ENCODE assay signal across 7 mouse cellular contexts in the genomic region with DNA sequence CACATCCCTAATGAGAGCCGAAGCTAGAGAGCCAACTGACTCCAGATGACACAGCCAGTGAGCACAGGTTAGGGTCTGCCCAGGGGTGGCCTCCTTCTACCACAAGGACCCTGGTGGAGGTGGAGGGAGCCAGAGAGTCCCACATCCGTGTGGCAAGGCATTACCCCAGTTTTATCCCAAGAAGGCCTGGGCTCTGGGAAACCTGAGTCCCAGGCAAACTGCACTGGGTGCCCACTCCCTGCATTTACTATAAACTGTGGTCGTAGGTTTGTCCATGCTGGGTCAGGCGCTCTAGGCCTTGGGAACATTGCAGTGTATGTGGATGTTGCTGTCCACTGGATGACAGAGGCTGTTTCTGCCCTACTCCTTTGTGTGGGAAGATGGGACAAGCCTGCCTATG. TPM values are rescaled to one million over a fixed set of nuclear protein-coding genes. Genes with fewer than 3 reads are reported as not detected.
DNase-seq lines count a peak whose midpoint lies in the region; ATAC-seq and TF ChIP-seq lines count a peak whose summit lies in the region.

No protein-coding gene starts in this region.

- peaks cover 48% of the 10 kb centered on the region for H3K4me1 ChIP-seq in kidney, embryonic 15.5 days
- peaks cover 21% of the 10 kb centered on the region for H3K4me1 ChIP-seq in brown adipose tissue, adult 24 weeks (ENCODE audit: control insufficient read depth, insufficient read depth, insufficient read length, low read length)
- H3K4me1 ChIP-seq in embryonic fibroblast, embryonic 13.5 days (ENCODE audit: control insufficient read depth, insufficient read depth, low read length), result no peaks in the 10 kb centered on the region
- H3K4me1 ChIP-seq in liver, embryonic 13.5 days (replicated peaks), result peaks cover 36% of the 10 kb centered on the region

- H3K36me3 ChIP-seq in kidney, embryonic 15.5 days, result peaks cover 9% of the 10 kb centered on the region
- H3K36me3 ChIP-seq in liver, embryonic 13.5 days, result peaks cover 19% of the 10 kb centered on the region

- no peak overlapping the region for H3K9ac ChIP-seq in kidney, embryonic 15.5 days
- peak overlapping the region; percentile 52 for H3K9ac ChIP-seq in liver, embryonic 13.5 days

- no peaks in the 10 kb centered on the region for H3K27me3 ChIP-seq in kidney, embryonic 15.5 days
- H3K27me3 ChIP-seq in liver, embryonic 13.5 days, result no peaks in the 10 kb centered on the region

- H3K27ac ChIP-seq in kidney, embryonic 15.5 days, result peak overlapping the region; percentile 86
- peak overlapping the region; percentile 89 for H3K27ac ChIP-seq in brown adipose tissue, adult 24 weeks (replicated peaks; ENCODE audit: low read depth, low read length)
- peak overlapping the region; percentile 55 for H3K27ac ChIP-seq in embryonic fibroblast, embryonic 13.5 days (ENCODE audit: insufficient read depth, low read length)
- peak overlapping the region; percentile 75 for H3K27ac ChIP-seq in liver, embryonic 13.5 days

- DNase-seq in kidney, adult 9 months, result no peak
- no peak for DNase-seq in liver, embryonic 13.5 days
- DNase-seq in embryo, embryonic 9.5 days (ENCODE audit: extremely low spot score), result no peak
- no peak for DNase-seq in layer of hippocampus, postnatal 10 days (ENCODE audit: low spot score in 2 of 2)

- WGBS in kidney, embryonic 15.5 days, result 70% methylated on average over 4 of the region's 4 CpGs
- WGBS in liver, embryonic 13.5 days (ENCODE audit: insufficient replicate concordance), result 70% methylated on average over 4 of the region's 4 CpGs

- no peak for TF ChIP-seq CTCF in embryonic fibroblast, embryonic 13.5 days (IDR thresholded peaks at IDR 0.05; ENCODE audit: borderline replicate concordance, insufficient read depth, low read length)

- H3K9me3 ChIP-seq in kidney, embryonic 15.5 days (replicated peaks), result no peaks in the 10 kb centered on the region
- H3K9me3 ChIP-seq in liver, embryonic 13.5 days (replicated peaks), result no peaks in the 10 kb centered on the region

- no peak overlapping the region for H3K4me3 ChIP-seq in kidney, embryonic 15.5 days (replicated peaks)
- H3K4me3 ChIP-seq in brown adipose tissue, adult 24 weeks (ENCODE audit: insufficient read depth, low read depth, low read length), result peak overlapping the region; percentile 58
- H3K4me3 ChIP-seq in embryonic fibroblast, embryonic 13.5 days (ENCODE audit: insufficient read depth, low read length), result peak overlapping the region; percentile 8; the same call in 1 of the 2 replicates
- H3K4me3 ChIP-seq in liver, embryonic 13.5 days (replicated peaks), result peak overlapping the region; percentile 36

- peak overlapping the region; percentile 20; the same call in 1 of the 2 replicates for H3K4me2 ChIP-seq in kidney, embryonic 15.5 days
- H3K4me2 ChIP-seq in liver, embryonic 13.5 days, result peak overlapping the region; percentile 58

- no peak for TF ChIP-seq POLR2A in embryonic fibroblast, embryonic 13.5 days (IDR thresholded peaks at IDR 0.05; ENCODE audit: low read depth, low read length)

- 0 out of 2 replicates have a peak, but pooled peaks have one; percentile 23 for ATAC-seq in kidney, embryonic 15.5 days (replicated peaks; ENCODE audit: low FRiP score)
- ATAC-seq in liver, embryonic 13.5 days (ENCODE audit: low read depth), result no peak

RNA-seq across cellular contexts. Expression of gene Lgals3bp, which starts 0.7 kb away (rescaled TPM):
- polyA plus RNA-seq in kidney, embryonic 15.5 days (2015; fragmentation: Nextera tagmentation; extraction: Ambion mirVana), result 13.6 and 18.2 TPM in 2 replicates
- 86.8 and 88.8 TPM in 2 replicates for polyA plus RNA-seq in brown adipose tissue, adult 24 weeks (2012; ENCODE audit: insufficient read depth, insufficient read length, missing spikeins)
- 116 and 144 TPM in 2 replicates for polyA plus RNA-seq in embryonic fibroblast, embryonic 13.5 days (2011; ENCODE audit: insufficient read length, low read depth, missing spikeins)
- polyA plus RNA-seq in liver, embryonic 13.5 days (2015; fragmentation: Nextera tagmentation; extraction: Ambion mirVana), result 25.4 and 32.3 TPM in 2 replicates
- 10 to 100 TPM in 1 of 2 experiments, 1 to 10 TPM in 1; 9.3 to 10.7 TPM for total RNA-seq in layer of hippocampus, postnatal 10 days (2021)

RNA-seq across cellular contexts. Expression of gene Cant1, which starts 17.7 kb away (rescaled TPM):
- polyA plus RNA-seq in kidney, embryonic 15.5 days (2015; fragmentation: Nextera tagmentation; extraction: Ambion mirVana), result 26.7 and 32.9 TPM in 2 replicates
- 11.4 and 12.1 TPM in 2 replicates for polyA plus RNA-seq in brown adipose tissue, adult 24 weeks (2012; ENCODE audit: insufficient read depth, insufficient read length, missing spikeins)
- polyA plus RNA-seq in embryonic fibroblast, embryonic 13.5 days (2011; ENCODE audit: insufficient read length, low read depth, missing spikeins), result 28.2 and 29.9 TPM in 2 replicates
- 8.3 and 9.4 TPM in 2 replicates for polyA plus RNA-seq in liver, embryonic 13.5 days (2015; fragmentation: Nextera tagmentation; extraction: Ambion mirVana)
- 10 to 100 TPM; 37.9 to 39.6 TPM for total RNA-seq in layer of hippocampus, postnatal 10 days (2021)

RNA-seq across cellular contexts. Expression of gene C1qtnf1, which starts 26.8 kb away (rescaled TPM):
- polyA plus RNA-seq in kidney, embryonic 15.5 days (2015; fragmentation: Nextera tagmentation; extraction: Ambion mirVana), result 5.9 and 7.2 TPM in 2 replicates
- 9.1 and 14.7 TPM in 2 replicates for polyA plus RNA-seq in brown adipose tissue, adult 24 weeks (2012; ENCODE audit: insufficient read depth, insufficient read length, missing spikeins)
- 20.1 and 23.0 TPM in 2 replicates for polyA plus RNA-seq in embryonic fibroblast, embryonic 13.5 days (2011; ENCODE audit: insufficient read length, low read depth, missing spikeins)
- polyA plus RNA-seq in liver, embryonic 13.5 days (2015; fragmentation: Nextera tagmentation; extraction: Ambion mirVana), result 1.1 and 1.4 TPM in 2 replicates
- 1 to 10 TPM; 4.2 to 4.9 TPM for total RNA-seq in layer of hippocampus, postnatal 10 days (2021)

RNA-seq across cellular contexts. Expression of gene Timp2, which starts 45.7 kb away (rescaled TPM):
- 84.4 and 87.7 TPM in 2 replicates for polyA plus RNA-seq in kidney, embryonic 15.5 days (2015; fragmentation: Nextera tagmentation; extraction: Ambion mirVana)
- polyA plus RNA-seq in brown adipose tissue, adult 24 weeks (2012; ENCODE audit: insufficient read depth, insufficient read length, missing spikeins), result 46.0 and 69.1 TPM in 2 replicates
- 967 and 1,083 TPM in 2 replicates for polyA plus RNA-seq in embryonic fibroblast, embryonic 13.5 days (2011; ENCODE audit: insufficient read length, low read depth, missing spikeins)
- 5.5 and 5.7 TPM in 2 replicates for polyA plus RNA-seq in liver, embryonic 13.5 days (2015; fragmentation: Nextera tagmentation; extraction: Ambion mirVana)
- 100 to 1,000 TPM; 255 to 337 TPM for total RNA-seq in layer of hippocampus, postnatal 10 days (2021)

RNA-seq across cellular contexts. Expression of gene Cep295nl, which starts 58.9 kb away (rescaled TPM):
- 0.44 and 0.80 TPM in 2 replicates for polyA plus RNA-seq in kidney, embryonic 15.5 days (2015; fragmentation: Nextera tagmentation; extraction: Ambion mirVana)
- not detected in 2 replicates for polyA plus RNA-seq in brown adipose tissue, adult 24 weeks (2012; ENCODE audit: insufficient read depth, insufficient read length, missing spikeins)
- 5.2 and 6.1 TPM in 2 replicates for polyA plus RNA-seq in embryonic fibroblast, embryonic 13.5 days (2011; ENCODE audit: insufficient read length, low read depth, missing spikeins)
- not detected in 2 replicates for polyA plus RNA-seq in liver, embryonic 13.5 days (2015; fragmentation: Nextera tagmentation; extraction: Ambion mirVana)
- 1 to 10 TPM; 1.8 to 2.6 TPM for total RNA-seq in layer of hippocampus, postnatal 10 days (2021)
